Mouse (Mus musculus): ENCODE measurements around the gene Pitpnb.

Pitpnb gene

DNA sequence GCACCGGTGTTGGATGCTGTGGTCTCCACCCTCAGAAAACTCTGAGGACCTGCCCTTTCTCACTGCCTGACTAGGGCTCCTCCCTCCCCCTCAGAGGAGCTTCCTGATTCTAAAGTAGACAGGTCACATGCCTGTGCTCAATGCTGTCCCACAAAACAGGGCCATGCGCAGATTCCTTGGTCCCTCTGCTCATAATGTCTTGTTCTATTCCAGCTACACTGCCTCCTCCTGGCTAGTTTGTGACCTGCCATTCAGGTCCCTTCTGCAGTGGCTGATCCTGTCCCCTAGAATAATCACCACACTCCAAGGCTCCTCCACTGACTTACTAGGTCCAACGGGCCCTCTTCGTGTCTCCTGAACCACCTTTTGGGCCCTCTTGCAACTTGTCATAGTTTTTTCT lies 65.6 kb downstream of the Pitpnb start:
- DNase-seq (ENCODE audit: low read depth, low spot score) = no peak

DNA sequence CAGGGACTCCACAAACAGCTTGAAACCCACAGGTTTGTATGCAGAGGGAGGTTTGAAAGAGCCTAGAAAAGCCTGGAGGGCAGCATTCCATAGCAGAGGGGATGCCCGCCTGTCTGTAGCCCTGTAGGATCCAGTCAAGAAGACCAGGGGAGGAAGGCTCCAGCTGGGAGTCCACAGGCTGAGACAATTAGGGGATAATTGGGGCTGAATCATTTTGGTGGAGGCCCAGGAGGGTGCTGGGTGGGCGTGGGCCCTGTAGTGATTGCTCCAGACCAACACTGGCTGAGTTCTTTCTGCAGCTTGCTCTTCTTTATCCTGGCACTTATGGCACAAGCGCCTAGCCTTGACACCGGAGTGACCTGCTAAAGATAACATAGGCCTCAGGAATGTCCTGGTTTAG lies 67.9 kb downstream of the Pitpnb start:
- no peak for DNase-seq (ENCODE audit: low read depth, low spot score)

DNA sequence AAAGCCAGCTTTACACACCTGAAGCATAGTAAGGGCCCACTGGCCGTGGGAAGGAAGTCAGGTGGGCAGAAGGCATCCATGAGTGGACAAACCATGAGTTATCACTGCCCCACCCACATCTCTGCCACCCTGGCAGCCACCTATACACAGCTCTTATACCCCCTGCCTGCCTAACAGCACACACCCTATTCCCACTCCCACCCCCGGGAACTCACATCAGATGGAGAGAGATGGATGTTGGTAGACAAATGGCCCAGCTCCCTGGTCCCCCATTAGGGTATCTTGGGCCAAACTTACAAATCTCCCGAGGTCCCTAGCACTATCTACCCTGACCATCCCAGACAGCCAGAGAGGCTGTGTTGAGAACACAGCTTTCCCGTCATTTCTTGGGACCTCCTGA lies 68.7 kb downstream of the Pitpnb start:
- DNase-seq (ENCODE audit: low read depth, low spot score) = no peak

DNA sequence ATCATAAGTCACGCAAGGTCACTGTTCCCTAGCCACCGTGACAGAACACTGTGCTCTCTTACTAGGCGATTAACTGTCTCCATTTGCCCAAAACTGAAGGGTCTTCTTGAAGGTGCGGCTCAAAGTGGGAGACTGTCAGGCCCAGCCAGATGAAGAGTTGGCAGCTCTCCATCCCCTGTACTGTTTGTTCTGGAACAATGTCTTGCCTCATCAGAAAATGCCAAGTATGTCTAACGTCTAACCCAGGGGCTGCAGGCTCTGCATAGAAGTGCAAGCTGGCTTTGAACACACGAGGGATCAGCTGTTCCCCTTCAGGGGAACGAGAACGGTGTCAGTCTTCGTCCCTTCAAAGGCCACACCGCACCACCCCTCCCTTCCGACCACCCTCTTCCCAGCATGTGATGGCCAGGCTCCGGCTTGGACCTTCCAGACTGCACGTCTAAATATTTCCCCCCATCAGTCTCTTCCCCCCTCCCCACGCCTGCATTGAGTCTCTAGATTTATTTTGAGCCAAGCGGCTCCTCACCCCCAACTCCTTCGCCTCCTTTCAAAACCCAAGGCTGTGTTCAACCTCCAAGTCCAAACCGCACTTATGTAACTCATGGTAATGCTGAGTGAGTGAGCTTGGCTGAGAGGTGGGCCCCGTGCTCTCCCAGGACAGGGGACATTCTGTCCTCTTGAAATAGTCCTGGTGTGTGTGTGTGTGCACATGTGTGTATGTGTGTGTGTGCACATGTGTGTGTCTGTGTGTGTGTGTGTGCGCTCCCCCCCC lies 71.5 kb downstream of the Pitpnb start:
- DNase-seq (ENCODE audit: low read depth, low spot score) = no peak

DNA sequence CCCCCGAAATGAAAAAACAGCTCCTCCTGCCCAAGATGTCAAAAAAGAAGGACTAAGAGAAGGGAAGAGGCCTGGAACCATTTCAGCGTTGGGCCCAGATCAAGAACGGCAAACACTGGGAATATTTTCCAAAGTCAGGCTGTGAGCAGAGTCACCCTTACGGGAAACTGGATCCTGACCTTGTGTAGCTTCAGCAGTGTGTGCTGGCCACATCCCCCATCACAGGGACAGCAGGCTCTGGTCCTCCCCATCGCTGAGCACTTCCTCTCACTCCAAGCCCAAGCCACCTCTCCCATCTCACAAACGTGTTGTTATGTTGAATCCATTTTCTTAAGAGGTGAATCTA lies 72.1 kb downstream of the Pitpnb start:
- no peak for DNase-seq (ENCODE audit: low read depth, low spot score)

DNA sequence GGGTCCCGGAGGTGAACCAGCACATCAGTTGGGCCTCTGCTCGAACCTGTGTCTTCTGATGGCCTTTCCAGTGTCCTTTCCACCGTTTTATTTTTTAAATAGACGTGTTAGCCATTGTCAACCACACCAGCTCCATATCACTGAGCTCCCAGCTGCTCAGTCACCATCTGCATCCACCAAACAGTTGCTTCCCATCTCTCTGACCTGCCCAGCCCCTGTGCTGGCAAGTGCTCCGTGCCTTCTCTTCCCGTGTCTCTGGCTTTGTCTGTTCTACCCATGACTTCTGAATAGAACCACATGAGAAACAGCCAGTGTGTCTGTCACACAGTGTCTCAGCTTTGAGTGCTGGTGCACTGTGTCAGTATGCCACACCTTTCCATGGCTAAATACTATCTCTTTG lies 74.2 kb downstream of the Pitpnb start:
- no peak for DNase-seq (ENCODE audit: low read depth, low spot score)

DNA sequence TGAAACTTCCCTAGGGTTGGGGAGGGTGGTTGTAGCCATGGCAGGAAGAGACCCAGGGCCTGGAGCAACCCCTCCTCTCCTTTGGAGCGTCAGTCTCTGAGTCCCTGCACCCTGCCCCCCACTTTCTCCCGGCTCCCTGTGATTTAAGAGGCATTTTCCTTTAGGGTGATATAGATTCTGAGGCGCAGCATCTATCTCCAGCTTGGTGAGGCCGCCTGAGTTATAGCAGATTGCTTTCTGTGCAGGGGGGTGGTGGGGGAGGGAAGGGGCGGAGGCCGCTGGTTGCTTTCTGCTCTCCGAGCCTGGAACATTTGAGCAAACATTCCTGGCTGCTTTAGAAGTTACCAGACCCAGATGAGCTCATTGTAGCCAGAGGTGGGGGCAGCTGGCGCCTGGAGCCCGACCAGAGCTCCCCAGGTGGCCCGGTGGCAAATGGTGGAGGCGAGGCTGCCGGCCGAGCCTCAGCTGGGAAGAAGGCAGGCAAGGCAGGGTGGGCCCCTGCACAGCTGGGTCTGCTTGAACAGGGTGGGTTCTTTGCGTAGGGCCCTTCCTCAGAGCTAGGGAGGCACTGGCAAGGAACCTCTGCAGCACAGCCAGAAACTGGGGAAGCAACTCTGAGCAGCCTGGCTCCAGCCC lies 78.0 kb downstream of the Pitpnb start:
- no peak for DNase-seq (ENCODE audit: low read depth, low spot score)

DNA sequence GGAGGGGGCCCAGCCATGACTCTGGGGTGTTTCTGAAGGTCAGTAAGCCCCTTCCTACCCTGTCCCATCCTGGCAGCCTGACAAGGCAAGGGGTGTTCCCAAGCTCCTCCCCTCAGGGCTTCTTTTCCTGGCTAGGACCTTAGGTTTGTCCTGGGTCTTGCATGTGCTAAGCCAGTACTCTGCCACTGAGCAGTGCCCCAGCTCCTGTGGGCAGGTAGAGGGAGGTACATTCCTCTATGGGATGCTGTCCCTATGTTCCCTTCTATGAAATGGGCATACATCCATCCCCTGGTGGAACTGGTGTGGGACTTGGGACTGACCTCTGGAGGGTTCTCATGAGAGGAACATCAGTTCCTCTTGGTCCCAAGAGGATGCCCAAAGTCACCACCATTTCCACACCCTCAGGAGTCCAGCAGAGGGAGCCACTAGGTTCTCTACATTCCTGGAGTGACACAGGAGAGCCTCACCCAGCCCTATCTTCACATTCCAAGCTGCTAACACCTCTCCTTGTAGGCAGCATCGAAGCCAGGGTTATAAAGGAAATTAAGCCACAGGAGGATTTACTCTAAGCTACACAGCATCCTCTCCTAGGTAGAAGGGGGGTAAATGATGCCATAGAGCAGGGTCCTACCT lies 79.0 kb downstream of the Pitpnb start:
- peak; percentile 31 for DNase-seq (ENCODE audit: low read depth, low spot score)

DNA sequence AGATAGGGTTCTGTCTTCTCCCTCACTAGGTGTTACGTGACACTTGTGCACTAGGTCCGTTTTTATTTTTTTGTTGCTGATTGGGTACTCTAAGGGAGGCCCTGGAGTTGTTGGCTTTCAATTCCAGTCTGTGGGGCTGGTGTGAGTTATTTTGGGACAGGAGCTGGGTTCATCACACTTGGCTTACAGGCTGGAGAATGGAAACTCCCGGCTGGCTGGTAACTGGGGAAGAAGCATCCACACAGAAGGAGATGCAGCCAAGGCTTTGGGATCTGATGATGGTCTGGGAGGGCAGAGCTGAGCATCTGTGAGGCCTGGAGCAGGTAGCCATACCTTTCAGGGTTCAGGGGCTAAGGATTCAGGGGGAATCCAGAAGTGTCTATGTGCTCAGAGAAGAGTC lies 80.1 kb downstream of the Pitpnb start:
- DNase-seq (ENCODE audit: low read depth, low spot score) = no peak

DNA sequence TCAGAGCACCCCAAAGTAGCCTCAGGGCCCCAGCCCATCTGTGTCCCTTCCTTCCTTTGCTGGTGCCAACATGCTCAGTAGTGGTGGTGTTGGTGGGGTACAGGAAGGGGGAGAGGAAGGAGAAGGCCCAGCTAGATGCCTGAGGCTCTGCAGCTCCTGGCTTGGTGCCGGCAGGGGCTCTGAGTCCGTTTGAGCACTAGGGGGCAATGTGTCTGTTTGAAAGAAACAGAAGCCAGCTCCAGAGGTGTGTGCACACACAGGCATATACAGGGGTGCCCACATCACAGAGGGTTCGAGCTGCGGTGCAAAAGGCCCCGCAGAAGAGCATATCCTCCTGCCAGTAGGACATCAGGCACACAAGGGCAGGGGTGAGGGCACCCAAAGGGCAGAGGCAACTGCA lies 83.6 kb downstream of the Pitpnb start:
- peak; percentile 68 for DNase-seq (ENCODE audit: low read depth, low spot score)

DNA sequence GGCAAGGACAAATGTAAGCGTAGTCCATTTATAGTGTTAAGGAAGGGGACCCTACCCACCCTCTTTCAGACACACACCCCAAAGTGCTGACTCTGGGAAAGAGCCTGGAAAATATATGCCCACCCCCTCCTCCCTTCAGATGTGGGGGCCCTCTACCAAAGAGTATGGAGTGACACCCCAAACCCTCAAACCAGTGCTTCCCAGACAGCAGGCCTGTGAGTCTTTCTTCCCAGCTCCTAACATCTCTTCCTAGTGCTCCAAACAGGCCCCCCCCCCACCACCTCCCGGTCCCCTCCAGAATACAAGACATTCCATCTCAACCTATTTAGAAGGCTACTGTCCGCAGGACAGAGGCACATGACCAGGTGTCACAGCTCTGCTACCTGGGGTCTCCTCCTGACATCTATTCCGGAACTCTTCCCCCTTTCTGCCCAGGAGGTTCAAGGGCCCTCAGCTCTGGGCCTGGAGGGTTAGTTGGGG lies 84.2 kb downstream of the Pitpnb start:
- DNase-seq (ENCODE audit: low read depth, low spot score) = no peak

DNA sequence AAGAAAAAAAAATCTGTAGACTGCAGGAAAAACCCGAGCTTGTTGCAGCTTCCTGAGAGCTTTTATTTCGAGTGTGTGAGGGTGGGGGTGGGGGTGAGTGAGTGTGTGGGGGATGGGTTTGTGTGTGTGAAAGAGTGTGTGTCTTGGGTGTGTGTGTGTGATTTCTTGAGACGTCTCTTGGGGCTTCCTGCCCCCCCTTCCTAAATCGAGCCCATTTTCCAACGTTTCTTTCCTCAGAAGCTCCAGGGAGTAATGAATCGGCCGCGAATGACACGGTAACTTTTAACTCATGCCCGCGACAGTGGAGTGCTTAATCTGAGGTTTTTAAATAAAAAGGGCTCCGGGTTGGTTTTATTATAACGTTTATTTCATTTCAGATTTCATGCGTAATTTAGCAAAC lies 85.0 kb downstream of the Pitpnb start:
- no peak for DNase-seq (ENCODE audit: low read depth, low spot score)

DNA sequence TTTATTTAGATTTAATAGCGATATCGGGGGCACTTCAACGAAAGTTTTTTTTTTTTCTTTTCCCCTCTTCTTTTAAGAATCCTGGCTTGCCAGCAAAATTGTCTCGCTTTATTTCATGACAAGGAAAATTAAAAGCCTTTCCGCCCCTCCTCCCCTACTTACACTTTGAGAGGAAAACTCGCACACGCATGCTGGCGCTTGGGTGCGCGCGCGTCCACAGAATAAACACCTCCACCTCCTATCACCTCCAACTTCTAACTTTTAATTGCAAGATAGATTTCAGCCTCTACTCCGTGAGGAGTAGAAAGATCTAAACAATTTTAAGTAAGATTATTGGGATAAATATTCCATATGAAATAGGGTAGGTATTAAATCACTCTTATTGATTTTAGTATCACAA lies 85.5 kb downstream of the Pitpnb start:
- no peak for DNase-seq (ENCODE audit: low read depth, low spot score)

DNA sequence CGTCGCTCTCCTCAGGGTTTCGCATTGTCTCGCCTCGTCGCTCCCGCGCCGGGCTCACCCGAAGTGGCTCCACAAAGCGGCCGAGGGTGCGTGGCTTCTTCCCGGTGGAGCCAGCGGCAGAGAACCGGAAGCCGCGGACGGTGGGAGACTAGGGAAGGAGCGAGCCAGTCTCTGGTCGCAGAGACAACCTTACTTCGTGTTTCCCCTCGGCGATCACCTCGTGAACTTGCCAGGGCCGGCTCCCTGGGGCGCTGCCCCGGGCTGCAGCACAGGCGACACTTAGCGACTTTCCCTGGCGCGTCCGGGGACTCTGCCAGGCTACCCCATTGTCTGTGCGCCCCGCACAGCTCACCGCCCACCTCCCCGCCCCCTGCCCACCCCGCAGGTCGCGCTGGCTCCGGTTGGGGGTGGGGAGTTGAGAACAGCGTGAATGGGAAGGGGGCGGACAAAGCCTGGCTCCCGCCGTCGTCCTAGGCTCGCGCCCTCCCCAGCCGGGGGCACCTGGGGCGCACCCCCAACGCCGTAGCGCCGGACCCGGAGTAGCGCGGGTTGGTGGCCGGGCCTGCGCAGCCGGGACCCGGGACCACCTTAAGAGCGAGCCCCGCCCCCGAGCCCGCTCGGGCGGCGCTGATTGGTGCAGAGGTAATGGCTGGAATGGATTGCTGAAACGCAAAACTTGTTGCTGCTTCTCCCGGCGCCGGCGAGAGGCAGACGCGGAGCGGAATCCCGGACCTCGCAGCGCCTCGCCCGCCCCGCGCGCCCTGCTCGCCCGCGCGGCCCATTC lies 86.2 kb downstream of the Pitpnb start, which contains the start of gene Mn1:
Gene Mn1, plus strand, starts transcription at position 772 of the 784 bp plus-strand sequence.
- DNase-seq (ENCODE audit: low read depth, low spot score) = no peak

DNA sequence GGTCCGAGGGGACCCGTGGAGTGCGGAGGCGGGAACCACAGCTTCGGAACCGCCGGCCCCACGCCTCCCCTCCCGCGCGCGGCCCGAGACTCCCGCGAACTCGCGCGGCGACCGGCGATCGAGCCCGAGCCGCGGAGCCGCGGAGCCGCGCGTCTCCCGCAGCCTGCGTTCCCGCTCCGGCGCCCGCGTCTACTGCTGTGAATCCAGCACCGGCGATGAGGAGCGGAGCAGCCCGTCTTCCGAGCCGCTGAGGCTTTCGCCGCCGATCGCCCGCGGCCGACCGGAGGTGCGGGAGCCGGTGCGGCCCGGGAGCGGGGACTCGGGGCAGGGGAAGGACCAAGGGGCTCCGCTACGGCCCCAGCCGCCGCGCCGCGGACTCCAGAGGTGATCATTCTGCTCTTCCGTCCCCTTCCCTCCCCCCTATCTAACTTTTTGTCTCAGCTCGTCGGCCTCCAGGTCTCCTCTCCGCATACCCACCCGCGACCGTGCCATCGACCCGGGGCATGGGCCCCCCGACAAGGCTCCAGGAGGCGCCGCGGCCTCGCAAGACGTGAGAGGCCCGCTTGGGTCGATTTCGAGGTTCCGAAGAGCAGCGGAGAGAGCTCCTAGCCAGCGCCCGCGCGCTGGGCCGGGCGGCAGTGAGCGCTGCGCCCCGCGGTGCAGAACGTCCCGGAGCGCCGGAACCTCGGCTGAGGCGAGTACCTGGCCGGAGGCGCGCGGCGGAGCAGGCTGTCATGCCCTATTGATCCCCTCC lies 87.0 kb downstream of the Pitpnb start:
- no peak for DNase-seq (ENCODE audit: low read depth, low spot score)

DNA sequence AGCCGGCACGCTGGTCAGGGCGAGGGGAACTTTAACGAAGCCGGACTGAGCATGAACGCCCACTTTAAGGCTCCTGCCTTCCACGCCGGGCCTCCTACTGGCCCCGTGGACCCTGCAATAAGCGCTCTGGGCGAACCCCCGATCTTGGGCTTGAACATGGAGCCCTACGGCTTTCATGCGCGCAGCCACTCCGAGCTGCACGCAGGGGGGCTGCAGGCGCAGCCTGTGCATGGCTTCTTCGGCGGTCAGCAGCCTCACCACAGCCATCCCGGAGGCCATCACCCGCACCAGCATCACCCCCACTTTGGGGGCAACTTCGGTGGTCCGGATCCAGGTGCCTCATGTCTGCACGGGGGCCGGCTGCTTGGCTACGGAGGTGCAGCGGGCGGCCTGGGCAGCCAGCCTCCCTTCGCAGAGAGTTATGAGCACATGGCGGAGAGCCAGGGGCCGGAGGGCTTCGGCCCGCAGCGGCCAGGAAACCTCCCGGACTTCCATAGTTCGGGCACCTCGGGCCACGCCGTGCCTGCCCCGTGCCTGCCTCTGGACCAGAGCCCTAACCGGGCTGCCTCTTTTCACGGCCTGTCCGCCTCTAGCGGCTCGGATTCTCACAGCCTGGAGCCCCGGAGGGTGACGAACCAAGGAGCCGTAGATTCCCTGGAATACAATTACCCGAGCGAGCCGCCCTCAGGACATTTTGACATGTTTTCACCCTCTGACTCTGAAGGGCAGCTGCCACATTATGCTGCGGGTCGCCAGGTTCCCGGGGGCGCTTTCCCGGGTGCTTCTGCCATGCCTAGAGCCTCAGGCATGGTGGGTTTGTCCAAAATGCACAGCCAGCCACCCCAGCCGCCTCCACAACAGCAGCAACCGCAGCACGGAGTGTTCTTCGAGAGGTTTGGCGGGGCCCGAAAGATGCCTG lies 87.9 kb downstream of the Pitpnb start:
- no peak for DNase-seq (ENCODE audit: low read depth, low spot score)

DNA sequence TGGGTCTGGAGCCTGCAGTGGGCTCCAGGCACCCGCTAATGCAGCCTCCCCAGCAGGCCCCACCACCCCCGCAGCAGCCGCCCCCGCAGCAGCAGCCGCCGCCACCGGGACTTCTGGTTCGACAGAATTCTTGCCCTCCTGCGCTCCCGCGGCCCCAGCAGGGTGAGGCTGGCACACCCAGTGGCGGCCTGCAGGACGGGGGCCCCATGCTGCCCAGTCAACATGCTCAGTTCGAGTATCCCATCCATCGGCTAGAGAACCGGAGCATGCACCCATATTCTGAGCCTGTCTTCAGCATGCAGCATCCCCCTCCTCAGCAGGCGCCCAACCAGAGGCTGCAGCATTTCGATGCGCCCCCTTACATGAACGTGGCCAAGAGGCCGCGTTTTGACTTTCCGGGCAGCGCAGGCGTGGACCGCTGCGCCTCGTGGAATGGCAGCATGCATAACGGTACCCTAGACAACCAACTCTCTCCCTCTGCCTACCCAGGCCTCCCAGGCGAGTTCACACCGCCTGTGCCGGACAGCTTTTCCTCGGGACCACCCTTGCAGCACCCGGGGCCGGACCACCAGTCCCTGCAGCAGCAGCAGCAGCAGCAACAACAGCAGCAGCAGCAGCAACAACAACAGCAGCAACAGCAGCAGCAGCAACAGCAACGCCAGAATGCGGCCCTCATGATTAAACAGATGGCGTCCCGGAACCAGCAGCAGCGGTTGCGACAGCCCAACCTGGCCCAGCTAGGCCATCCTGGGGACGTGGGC lies 88.7 kb downstream of the Pitpnb start:
- DNase-seq (ENCODE audit: low read depth, low spot score) = no peak

DNA sequence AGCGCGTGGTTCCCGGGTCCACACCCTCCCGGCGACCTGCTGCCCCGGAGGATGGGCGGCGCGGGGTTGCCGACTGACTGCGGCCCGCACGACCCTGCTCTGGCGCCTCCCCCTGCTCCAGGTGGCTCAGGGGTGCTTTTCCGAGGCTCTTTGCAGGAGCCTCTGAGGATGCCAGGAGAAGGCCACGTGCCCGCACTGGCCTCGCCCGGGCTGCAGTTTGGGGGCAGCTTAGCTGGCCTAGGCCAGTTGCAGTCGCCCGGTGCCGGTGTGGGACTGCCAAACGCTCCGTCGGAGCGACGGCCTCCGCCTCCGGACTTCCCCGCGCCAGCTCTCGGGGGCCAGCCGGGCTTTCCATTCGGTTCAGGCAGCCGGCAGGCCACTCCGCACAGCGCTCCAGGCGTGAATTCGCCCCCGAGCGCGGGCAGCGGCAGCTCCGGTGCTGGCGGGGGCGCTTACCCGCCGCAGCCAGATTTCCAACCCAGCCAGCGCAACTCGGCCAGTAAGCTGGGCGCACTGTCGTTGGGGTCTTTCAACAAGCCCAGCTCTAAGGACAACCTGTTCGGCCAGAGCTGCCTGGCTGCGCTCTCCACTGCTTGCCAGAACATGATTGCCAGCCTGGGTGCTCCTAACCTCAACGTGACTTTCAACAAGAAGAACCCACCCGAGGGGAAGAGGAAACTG lies 89.6 kb downstream of the Pitpnb start:
- no peak for DNase-seq (ENCODE audit: low read depth, low spot score)

DNA sequence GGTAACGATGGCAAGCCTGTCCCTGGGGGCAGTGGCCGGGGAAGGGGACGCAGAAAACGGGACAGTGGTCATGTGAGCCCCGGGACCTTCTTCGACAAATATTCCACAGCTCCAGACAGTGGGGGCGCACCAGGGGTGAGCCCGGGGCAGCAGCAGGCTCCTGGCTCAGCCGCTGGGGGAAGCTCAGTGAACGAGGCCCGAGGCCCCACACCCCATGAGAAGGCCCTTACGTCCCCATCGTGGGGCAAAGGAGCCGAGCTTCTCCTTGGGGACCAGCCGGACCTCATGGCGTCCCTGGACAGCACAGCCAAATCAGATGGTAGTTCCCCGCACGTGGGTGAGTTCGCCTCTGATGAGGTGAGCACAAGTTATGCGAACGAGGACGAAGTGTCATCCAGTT lies 90.3 kb downstream of the Pitpnb start:
- no peak for DNase-seq (ENCODE audit: low read depth, low spot score)
